Mouse (Mus musculus) A20 (cell line): ENCODE measurements around the gene Mmp19.

Source experiments
- DNase-seq: peaks from one replicate; pipeline ENCODE4 v3.0.0-alpha.2; 2011; ENCODE audit warnings: low read depth, low spot score

The Mmp19 gene

GRCm38 (mm10) chr10:128790398-128791124 lies at the start of gene Mmp19:
TSS of gene Mmp19 (plus strand) at chr10:128790910.
- no peak for DNase-seq

GRCm38 (mm10) chr10:128742616-128743015 lies 48.1 kb upstream of the Mmp19 start:
- no peak for DNase-seq

- no peak for DNase-seq
Observed at GRCm38 (mm10) chr10:128743235-128743634, 47.5 kb upstream of the Mmp19 start.

- peak; percentile 72 for DNase-seq
Observed at GRCm38 (mm10) chr10:128743791-128744191, 46.9 kb upstream of the Mmp19 start.

- no peak for DNase-seq
Observed at GRCm38 (mm10) chr10:128744211-128744610, 46.5 kb upstream of the Mmp19 start.

DNA sequence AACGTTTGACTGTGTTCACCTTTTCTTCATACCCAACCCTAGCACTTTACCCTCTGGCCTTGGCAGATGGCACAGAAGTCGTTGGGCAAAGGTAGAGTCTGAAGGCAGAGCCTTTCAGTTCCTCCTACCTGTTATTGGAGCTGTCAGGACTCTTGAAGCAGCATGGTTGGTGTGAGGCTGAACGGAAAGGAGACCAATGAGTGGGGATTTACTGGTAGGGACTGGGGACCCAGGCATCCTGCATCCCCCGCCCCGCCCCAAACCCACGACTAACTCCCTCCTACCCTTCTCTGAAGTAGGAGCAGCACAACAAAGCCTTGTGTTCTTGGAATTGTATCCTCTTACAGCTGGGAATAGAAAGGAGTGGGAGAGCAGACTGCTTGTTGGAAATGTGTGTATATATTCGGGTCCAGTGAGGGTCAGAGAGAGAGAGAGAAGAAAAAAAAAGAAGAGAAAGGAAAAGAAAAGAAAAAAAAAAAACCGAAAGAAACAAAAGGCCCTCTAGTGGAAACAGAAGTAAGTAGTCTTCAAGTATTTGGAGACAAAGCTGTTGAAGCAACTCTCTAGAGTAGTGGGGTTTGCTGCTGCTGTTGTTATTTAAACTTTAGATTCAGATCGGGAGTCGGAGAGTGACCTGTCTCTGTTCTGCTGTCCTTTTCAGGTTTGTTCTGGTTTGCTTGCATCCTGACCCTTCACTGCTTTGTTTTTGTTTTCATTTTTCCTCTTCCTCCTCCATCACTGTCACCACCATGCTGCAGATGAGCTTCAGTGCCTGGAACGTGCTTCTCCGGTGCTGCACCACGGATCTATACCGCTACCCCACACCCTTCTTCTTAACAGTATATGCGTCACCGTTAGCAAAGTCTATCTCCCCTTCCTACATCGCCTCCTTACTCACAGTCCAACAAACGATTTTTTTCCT lies 45.8 kb upstream of the Mmp19 start, which contains the start of gene Dgka:
Gene Dgka, minus strand, starts transcription at position 176 of the 922 bp plus-strand sequence.
- DNase-seq = peak; percentile 87

DNA sequence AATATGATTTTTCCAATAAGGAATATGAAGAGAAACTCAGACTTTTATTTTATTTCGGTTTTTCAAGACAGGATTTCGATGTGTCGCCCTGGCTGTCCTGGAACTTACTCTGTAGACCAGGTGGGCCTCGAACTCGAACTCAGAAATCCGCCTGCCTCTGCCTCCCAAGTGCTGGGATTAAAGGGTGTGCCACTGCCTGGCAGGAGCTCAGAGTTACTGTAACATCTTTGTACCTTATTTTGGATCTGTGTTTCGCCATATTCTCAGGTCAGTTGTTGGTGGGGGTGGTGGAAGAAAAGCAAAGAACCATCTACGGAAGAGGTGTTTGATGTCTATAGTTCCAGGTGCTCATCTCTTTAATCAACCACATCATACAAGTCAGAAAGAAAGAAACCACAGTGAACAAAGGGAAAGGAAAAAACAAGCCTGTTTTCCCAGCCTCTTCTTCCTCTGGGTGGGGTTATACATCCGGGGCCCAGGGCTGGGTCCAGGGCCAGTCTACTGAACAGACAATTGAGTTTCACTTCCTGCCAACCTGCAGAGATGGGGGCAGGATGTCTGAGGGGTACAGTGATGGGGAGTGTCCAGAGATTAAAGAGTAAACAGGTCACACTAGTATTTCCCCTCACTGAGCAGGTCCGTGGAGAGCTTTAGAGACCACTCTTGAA lies 44.6 kb upstream of the Mmp19 start:
- DNase-seq = peak; percentile 92

DNA sequence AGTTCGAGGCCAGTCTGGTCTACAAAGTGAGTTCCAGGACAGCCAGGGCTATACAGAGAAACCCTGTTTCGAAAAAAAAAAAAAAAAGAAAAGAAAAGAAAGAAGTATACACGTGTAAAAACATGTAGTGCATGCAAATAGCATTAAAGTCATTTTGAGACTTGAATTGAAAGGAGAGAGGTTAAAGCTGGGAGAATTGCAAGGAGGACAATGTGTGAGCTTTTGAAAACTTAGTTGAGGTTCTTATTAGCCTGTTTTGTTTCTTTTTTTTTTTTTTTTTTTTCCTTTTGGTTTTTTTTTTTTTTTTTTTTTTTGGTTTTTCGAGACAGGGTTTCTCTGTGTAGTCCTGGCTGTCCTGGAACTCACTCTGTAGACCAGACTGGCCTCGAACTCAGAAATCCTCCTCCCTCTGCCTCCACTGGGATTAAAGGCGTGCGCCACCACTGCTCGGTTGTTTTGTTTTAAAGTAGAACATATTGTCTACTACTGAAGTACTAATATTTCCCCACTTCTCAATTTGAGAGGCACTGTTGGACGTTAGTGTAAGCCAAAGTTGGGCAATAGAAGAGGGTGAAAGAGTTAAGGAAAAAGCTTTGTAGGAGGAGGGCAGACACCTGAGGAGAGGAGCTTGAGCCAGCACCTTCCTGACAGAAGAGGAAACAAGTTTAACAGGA lies 43.6 kb upstream of the Mmp19 start:
- no peak for DNase-seq

DNA sequence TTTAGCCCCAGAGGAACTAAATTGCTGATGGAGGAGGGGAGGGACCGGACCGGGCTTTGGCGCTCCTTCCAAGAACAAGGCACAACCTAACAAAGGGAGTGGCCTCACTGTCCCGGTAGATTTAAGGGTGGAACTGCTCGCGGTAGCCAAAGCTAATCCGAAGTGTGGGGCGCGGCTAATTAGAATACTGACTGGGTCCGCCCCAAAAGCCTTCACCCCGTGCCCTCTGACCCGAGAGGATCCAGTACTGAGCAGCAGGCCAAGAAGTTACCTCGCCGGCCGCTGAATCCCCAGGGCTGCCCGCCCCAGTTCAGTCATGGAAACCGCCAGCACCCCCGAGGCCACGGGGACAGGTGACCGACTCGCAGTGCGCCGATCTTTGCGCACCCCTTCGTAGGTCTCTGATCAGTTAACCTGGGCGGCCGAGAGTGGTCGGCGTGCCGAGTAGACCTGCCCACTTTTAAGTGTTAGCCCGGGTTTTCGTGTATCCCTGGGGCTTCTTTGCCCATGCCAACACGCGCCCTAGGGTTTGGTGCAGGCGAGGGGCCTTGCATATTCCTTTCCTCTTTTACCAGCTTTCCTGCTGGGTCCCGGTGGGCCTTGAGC lies 43.0 kb upstream of the Mmp19 start, which contains the start of gene Pym1:
Gene Pym1, plus strand, starts transcription at position 244 of the 606 bp plus-strand sequence.
- DNase-seq = peak; percentile 92

GRCm38 (mm10) chr10:128748252-128748864 lies 42.4 kb upstream of the Mmp19 start:
- peak; percentile 95 for DNase-seq

DNA sequence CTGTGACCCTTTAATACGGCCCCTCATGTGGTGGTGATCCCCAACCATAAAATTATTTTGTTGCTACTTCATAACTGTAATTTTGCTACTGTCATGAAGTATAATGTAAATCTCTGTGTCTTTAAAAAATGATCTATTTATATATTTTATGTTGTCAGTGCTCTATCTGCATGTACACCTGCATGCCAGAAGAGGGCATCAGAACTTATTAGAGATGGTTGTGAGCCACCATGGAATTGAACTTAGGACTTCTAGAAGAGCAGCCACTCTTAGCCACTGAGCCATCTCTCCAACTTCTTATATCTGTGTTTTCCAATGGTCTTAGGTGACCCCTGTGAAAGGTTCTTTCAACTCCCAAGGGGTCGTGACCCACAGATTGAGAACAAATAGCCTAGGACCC lies 17.8 kb upstream of the Mmp19 start:
- DNase-seq = peak; percentile 28

DNA sequence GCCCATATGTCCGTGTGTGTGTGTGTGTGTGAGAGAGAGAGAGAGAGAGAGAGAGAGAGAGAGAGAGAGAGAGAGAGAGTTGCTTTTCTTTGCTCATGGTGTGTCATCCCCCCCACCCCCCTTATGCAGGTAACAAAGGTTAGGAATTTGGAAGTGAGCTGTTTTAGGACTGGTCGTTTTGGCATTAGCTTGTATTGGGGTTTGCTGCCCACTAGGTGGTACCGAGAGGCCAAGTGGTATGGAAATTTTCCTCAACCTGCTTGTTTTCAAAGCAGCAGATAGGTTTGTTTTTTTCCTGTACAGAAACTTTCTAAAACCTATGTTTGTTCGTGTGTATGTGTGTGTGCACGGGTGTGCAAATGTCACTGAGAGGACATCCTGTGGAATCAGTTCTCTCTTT lies 17.0 kb upstream of the Mmp19 start:
- peak; percentile 46 for DNase-seq

GRCm38 (mm10) chr10:128778441-128778840 lies 12.3 kb upstream of the Mmp19 start:
- no peak for DNase-seq

- no peak for DNase-seq
Observed at GRCm38 (mm10) chr10:128779011-128779795, 11.5 kb upstream of the Mmp19 start.

DNA sequence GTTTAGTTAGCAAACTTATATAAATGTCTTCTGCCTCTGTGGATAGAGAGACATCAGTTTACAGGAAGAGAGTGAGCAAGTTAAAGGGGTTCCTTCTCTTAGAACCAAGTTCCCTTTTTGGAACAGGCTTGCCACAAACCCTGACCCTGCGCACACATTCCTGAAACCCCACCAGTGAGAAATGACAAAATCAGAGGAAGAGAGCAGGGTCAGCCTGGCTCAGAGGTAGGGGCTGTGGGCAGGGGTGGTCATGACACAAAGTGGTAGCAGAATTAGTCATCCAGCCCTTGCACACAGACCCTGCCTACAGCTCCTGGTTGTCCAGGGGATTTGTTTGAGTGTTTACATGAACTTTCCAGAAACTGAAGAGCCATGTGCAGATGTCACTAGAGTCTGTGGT lies 10.5 kb upstream of the Mmp19 start:
- no peak for DNase-seq

GRCm38 (mm10) chr10:128792041-128792440 lies 1.3 kb downstream of the Mmp19 start:
- DNase-seq = no peak

DNA sequence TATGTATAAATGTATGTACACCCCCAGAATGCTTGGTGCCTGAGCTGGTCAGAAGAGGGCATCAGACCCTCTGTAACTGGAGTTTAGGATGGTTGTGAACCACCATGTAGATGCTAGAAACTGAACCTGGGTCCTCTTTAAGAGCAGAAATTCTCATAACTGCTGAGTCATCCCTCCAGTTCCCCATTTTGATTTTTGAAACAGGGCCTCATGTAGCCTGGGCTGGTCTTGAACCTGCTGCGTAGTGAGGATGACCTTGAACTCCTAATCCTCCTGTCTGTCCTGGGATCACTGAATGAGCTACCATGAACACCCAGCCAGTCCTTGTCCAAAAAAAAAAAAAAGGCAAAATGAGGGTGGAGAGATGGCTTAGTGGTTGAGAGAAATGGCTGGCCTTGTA lies 2.5 kb downstream of the Mmp19 start:
- no peak for DNase-seq

DNA sequence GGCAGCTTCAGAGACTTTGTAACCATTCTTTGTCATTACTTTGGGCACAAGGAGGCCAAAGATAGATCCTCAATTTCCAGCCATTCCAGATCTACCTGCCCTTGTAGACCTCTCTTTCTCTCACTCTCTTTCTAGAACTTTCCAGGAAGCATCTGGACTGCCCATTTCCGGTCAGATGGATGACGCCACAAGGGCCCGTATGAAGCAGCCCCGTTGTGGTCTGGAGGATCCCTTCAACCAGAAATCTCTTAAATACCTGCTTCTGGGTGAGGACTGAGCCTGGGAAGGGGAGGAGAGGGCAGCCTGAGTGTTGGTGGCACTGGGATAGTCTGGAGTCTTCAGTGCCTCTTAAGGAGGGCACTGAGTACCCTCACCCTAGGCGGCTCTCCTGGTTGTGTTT lies 3.7 kb downstream of the Mmp19 start:
- DNase-seq = no peak

GRCm38 (mm10) chr10:128795581-128795980 lies 4.9 kb downstream of the Mmp19 start:
- no peak for DNase-seq

DNA sequence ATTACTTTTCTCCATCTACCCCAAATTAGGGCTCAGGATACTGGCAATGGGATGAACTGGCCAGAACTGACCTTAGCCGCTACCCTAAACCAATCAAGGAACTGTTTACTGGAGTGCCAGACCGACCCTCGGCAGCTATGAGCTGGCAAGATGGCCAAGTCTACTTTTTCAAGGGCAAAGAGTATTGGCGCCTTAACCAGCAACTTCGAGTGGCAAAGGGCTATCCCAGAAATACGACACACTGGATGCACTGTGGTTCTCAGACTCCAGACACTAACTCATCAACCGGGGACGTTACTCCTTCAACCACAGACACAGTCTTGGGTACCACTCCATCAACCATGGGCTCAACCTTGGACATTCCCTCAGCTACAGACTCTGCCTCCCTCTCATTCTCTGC lies 8.0 kb downstream of the Mmp19 start:
- no peak for DNase-seq
